Mouse (Mus musculus) ovary, postnatal 10 days (tissue): ENCODE results near the gene 4930452B06Rik.

Experiments
- DNase-seq: peaks from one replicate; pipeline ENCODE4 v3.0.0; 2022; ENCODE audit warnings: low spot score

Gene 4930452B06Rik

DNA sequence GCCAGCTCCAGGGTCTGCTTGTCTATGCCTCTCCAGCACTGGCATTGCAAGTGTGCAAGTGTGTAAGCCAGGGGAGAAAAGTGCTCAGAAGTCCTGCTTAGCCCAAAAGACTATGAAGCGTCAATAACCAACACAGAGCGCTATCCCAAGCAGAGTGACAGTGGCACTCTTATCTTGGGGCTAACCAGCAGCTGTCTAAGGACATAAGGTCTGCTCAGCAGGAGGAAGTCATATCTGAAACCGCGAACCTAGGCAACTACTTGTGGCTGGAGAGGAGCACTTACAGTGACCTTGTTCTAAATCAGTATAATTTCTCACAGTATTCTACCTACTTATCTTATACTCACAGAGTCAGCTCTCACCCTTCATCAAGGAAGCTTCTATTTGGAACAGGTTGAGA lies 214.9 kb downstream of the 4930452B06Rik start:
- no peak for DNase-seq

DNA sequence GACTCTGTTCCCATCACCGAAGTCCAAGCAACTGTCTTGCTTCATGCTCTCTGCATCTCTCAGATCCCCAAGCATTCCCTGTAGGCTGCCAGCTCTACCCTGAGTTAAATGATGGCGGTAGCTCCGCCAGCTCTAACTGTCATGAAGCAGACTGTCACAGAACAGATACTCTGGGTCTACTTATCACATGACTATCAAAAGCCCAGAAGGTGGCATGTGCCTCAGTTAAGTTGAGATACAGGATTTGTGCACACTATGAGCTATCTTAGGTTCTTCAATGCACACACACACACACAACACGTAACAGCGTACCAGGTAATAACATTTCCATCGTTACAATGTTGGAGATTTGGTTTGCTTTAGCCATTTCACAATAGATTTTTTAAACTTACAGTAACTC lies 215.7 kb downstream of the 4930452B06Rik start:
- no peak for DNase-seq

DNA sequence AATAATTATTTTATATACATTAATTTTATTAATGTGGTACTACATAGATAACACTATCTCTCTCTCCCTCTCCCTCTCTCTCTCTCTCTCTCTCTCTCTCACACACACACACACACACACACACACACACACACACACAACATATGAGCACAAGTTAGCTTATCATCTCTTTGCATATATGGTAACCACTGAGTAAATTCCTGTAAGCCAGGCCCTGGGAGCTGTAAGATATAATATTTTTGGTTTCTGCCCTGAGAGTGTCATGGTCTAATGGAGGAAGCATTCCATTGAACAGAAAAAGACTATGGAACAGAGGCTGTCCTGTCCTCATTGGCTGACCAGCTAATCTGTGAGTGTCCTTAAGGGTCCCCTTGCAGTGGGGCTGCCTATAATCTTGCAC lies 216.7 kb downstream of the 4930452B06Rik start:
- DNase-seq, result no peak

DNA sequence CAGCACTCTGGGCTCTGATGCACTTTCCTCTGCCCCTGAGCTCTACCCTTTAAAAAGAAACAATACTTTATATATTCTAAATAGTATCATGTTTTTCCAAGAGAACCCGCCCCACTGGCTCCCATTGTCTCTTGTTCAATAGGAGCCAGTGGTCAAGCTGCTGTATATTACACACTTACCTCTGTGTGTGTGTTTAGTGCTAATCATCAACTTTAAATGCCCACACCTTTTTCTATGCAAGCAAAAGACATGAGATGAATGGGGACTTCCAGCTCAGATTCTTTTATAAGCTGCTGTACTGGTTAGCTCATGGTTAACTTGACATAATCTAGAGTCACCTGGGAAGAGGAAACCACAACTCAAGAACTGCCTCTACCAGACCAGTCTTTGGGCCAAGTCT lies 218.7 kb downstream of the 4930452B06Rik start:
- DNase-seq, result no peak

DNA sequence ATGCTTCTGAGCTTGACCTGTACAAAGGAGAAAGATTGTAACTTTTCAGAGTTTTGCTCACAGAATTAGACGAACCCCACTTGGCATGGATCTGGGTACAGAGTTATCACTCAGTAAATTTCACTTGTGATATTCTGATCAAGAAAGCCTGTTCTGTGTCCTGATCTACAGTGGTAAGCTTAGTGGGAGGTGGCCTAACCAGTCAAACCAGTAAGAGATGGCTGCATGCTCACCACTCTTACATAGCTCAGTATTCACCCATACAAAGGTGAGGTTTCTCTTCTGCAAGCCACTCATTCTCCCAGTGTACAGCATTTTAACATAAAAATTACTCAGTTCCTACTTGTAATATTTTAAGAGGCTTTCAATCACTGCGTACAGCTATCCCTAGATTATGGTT lies 221.7 kb downstream of the 4930452B06Rik start:
- no peak for DNase-seq

DNA sequence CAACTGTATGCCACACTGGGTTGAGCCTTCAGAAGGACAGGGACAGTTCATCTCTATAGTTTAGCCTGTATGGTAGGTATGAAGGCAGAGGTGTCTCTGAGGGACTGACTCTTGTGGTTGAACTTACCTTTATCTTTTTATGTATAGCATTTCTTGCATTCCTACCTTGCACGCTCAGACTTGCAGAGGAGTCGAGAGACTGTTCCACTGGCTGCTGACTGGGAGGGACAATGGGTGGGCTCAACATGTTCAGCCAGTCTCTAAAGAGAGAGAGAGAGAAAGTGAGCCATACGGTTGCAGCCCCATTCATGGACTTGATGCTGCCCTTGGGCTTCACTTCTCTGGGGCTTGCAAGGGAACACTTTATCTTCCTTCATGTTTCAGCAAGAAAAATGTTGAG lies 223.3 kb downstream of the 4930452B06Rik start:
- no peak for DNase-seq

DNA sequence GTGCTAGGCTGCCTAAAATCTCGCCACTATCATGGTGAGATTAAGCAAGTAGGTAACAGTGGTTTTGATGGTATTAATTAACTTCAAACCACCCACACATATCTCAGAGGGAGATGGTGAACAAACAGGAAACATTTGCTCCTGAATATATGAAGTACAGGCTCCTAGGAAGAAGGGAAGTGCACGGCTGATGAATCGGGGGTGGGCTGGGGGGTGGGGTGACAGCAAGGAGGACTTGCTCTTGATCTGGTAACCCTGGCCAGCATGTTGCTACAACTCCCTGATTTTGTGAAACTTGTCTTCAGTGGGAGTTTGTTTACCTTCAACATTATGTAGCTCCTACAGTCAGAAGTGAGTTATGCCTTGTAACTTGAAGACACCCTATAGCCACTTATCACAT lies 224.4 kb downstream of the 4930452B06Rik start:
- DNase-seq, result no peak

DNA sequence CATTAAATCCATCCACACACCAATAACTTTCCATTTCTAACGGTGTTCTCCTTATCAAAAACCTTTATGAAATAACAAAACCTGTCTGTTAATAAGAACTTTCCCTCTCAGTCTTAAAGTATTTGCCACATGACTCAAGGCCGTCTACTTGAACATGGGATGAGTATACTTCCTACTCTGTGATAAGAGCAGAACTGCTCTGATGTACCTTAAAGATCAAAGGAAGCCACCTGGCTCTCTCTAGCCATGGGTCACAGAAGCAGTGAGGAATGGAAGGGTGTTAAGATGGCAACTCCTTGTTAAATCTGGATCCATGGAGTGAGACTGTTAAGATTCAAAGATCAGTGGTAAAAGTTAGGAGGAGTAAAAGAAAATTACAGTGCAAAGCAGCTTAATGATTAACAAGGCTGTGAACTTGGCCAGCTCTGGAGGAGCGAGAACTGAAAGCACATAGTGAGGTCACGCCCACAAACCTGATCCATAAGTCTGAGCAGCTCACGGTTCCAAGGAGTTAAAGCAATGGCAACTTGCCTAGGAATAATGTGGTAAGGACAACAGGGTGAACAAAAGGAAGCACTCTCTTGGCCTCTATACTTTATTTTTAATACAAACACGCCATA lies 235.3 kb downstream of the 4930452B06Rik start:
- no peak for DNase-seq

DNA sequence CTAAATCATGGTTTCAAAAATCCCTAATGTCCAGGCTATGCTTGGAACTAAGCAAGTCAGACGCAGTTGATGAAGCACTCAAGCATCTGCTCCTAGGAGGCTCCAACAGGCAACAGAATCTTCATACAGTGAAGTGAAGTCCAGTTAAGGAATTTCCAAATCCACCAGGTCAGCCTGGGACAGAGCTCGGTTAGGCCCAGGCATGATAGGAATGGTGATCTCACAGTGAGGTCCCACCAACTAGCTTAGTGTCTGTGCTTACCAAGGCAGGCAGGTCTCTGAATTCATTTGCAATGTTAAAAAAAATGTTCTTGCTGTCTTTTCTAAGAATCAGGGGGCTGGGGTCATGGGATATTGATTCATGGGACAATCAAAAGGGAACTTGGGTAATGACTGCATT lies 236.3 kb downstream of the 4930452B06Rik start:
- no peak for DNase-seq

DNA sequence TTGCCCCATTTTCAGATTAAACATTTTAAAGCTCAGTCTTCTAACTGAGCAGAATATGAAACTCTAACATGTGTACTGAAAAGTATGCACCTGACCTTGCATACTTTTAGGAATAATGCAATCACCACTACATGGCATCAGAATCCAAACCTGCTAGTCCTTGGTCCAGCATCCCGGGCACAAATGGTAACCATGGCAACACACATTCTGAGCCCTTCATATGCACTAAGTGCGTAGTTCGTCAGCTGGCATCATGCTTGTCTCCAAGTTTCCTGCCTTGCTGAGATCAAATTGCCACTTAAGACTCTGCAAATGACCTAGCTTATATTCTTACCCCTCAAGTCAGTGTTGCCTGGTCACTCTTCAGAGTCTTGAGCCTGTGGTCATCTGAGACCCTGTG lies 243.2 kb downstream of the 4930452B06Rik start:
- no peak for DNase-seq

DNA sequence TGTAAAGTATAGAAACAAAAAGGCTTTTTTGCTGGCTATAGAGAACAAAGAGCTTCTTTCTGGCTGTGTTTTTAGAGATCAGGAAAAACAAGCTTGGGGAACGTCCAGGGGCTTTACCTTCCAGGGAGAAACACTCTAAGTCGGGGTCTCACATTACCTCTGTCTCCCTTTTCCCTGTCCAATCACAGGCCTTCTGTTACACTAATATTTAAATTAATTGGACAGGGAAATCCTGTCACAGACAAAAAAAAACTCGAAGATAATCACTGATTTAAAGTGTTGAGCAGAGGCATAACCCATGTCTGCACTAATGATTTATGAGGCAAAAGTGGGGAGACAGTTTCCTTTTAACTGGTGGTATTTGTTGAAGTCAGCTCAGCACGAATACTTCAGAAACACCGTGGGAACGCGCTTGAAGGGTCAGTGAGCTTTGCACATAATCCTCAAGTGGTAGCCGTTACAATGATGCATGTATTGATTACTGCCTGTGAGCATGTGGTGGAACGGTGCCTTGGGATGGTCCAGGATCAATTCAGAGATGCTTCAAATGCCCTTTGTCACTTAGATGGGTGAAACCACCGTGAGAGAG lies 244.7 kb downstream of the 4930452B06Rik start:
- DNase-seq, result no peak

DNA sequence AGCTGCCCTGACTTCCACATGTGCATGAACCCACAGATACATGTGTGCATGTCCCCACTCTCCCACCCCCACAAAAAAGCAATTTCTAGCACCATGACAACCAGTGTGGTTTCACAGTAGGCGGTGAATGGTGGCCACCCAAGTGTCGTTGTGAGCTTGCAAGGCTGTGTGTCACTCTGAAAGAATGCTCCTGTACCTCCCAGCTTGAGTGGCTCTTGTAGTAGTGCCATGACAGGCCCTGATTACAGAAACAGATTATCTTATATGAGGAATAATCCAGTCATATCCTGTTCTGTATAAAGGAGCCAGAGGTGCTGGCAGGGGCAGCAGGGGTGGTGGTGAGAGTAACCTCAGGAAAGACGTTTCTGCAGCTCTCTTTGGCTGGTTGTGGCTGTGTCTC lies 247.4 kb downstream of the 4930452B06Rik start:
- DNase-seq, result no peak

DNA sequence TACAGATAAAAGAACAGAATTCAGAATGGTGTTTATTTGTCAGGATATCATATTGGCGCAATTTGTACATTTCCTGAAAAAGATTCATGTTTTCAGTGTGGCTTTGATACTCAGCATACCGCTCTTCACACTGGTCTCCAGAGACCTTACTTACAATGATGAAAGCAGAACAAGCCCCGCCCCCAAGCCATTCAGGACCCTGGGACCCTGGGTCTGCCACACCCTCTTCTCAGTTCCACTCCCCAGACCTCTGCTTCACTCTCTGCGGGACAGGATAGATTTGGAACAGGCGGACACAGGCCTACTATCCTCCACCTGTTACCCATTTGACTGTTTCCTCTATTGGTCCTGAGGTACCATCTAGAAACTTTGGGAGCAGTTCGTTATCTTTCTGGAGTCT lies 260.1 kb downstream of the 4930452B06Rik start:
- DNase-seq, result no peak

DNA sequence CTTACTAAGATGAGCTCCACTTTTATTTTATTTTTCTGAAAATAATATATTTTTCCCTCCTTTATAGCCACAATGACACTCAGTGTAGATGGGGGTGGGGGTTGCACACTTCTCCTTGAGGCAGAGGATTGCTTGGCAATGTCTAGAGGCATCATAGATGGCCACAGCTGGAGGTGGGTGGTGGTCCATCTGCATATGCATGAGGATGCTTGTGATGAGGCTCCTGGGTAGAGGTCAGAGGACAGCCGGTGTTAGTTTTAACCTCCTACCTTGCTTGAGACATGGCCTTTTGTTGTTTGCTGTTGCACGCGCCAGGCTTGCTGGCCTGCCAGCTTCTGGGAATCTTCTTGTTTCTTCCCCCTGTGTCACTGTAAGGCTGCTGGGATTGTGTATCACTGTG lies 262.7 kb downstream of the 4930452B06Rik start:
- DNase-seq, result no peak

DNA sequence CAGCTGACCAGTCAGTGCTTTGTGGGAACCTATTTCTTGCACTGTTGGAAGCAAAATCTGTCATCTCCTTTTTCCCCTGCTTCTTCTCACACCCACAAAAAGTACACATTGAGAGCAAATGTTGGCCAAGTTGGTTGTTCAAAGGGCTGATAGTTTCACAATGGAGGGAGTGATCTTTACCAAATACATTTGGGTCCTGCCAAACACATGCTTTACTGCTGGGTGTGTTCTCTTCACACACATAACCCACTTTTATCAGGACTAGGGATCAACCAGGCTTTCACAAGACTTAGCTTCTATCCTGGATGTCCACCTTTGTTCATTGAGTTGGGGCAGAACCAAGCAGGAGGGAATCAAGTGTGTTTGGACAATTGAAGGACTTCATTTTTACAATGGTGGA lies 267.5 kb downstream of the 4930452B06Rik start:
- no peak for DNase-seq

DNA sequence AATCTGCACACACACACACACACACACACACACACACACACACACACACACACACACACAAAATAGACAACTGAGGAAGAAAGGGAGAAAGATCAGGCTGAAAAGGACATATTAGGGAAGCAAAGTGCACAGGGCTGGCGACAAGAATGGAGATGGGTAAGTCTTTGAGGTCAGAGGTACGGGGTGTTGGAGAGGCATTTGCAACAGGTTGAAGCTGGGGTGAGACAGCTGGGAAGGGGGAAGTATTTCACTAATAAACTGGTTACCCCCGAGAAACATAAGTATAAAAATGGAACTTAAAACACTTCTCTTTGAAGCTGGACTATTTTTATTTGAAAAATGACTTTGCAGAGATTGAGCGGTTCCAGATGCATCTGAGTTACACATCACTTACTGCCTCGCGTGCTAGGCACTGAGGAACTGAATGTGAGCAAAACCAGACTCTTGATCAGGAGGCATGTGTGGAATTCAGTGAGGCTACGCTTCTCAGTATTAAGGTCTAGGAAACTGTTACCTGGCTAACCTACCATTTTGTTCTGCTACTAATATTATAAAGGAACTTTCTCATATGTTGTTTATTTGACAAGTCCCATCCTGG lies 270.3 kb downstream of the 4930452B06Rik start:
- DNase-seq, result no peak

DNA sequence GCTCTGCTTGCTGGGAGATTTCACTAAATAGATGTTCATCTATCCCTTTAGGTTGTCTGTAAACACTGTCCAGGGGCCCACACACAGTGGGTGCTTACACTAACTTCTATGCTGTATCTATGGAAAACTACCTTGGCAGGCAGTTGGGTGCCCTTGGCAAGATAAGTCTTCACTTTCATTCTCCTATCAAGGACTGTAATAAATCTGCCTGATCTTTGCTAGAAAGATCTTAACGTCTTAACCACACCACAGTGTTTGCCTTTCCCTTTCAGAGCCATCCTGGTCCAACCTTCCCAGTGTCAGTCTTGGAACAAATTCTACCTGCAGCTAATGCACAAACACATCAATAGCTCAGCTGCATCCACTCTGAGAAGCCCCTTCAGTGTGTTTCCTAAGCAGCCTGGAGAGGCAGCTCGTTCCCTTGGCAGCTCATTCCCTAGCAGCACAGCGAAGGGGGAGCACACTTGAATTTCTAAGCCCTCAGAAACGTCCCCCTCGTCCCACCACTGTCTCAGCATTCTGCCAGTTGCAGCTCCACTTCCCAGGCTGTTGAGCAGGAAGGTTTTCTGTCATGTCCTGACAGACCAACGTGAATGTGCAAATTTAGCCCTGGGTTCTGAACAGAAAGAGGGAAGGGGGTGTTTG lies 273.7 kb downstream of the 4930452B06Rik start:
- no peak for DNase-seq
